Mouse (Mus musculus): Measurements from ENCODE around the gene Naa11.

DNA sequence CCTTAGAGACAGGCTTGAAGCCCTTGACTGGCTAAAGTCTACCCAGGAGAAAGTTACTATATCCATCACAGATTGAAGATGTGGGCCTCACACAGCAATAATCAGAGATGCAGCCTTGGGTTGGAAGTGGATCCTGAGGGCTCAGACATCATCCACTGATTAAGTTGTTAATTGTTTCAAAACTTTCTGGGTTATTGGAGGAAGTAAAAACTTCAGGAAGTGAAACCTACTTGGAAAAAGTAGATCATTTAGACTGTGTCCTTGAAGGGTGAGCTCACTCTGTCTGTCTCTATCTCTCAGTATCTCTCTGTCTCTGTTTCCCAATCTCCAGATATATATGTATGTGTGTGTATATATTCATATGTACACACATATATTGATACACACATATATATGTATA is 47.0 kb downstream of the Naa11 start:
- TF ChIP-seq POLR2A (IDR thresholded peaks at IDR 0.05; ENCODE audit: borderline replicate concordance, low read depth, low read length) (no peak), CTCF (IDR thresholded peaks at IDR 0.05; ENCODE audit: low read depth, low read length) (no peak)

Data from bone marrow macrophage, adult 2 months (primary cell).